Mouse (Mus musculus) heart, embryonic 11.5 days (tissue): Measurements from ENCODE around the gene Fam168b. TPM values are rescaled to one million over a fixed set of nuclear protein-coding genes. Genes with fewer than 3 reads are reported as not detected.

Experiments
- ATAC-seq: fragments of 200-750 bp; cut with Nextera tagmentation; replicated peaks from 2 replicates; pipeline ENCODE4 v1.8.0; 2017; ENCODE audit warnings: moderate library complexity; ENCODE audit not compliant: insufficient number of reproducible peaks, low FRiP score, low TSS enrichment
- H3K27ac ChIP-seq: fragments of 300-500 bp; sonication (generic); 2 replicates; pipeline ENCODE4 v1.5.1; 2014; ENCODE audit warnings: mild to moderate bottlenecking, low read depth, low read length
- H3K27me3 ChIP-seq: fragments of 300-500 bp; sonication (generic); 2 replicates; pipeline ENCODE4 v1.6.1; 2014; ENCODE audit warnings: mild to moderate bottlenecking, low read length, mixed read lengths; ENCODE audit not compliant: control insufficient read depth, insufficient read depth
- H3K36me3 ChIP-seq: fragments of 300-500 bp; sonication (generic); 2 replicates; pipeline ENCODE4 v1.6.1; 2014; ENCODE audit warnings: mild to moderate bottlenecking, low read length, moderate library complexity, mixed read lengths; ENCODE audit not compliant: control insufficient read depth, insufficient read depth
- H3K4me1 ChIP-seq: fragments of 300-500 bp; sonication (generic); 2 replicates; pipeline ENCODE4 v1.6.1; 2014; ENCODE audit warnings: low read length; ENCODE audit not compliant: control insufficient read depth, insufficient read depth
- H3K4me2 ChIP-seq: fragments of 300-500 bp; sonication (generic); 2 replicates; pipeline ENCODE4 v1.6.1; 2014; ENCODE audit warnings: mild to moderate bottlenecking, moderate library complexity
- H3K4me3 ChIP-seq: fragments of 300-500 bp; sonication (generic); 2 replicates; pipeline ENCODE4 v1.5.1; 2014; ENCODE audit warnings: low read depth, low read length
- H3K9ac ChIP-seq: fragments of 300-500 bp; sonication (generic); 2 replicates; pipeline ENCODE4 v1.6.1; 2014; ENCODE audit warnings: mild to moderate bottlenecking, low read depth, low read length, moderate library complexity
- H3K9me3 ChIP-seq: fragments of 300-500 bp; sonication (generic); replicated peaks from 2 replicates; pipeline ENCODE4 v1.6.1; 2016; ENCODE audit warnings: low read length; ENCODE audit not compliant: control insufficient read depth
- WGBS: fragments of 180-500 bp; shearing (Covaris S2); extraction: QIAGEN DNeasy Blood & Tissue Kit; methylation state at CpG from one replicate; pipeline ENCODE4 v1.1.7; 2014; ENCODE audit not compliant: insufficient replicate concordance; 5-methylcytosine and 5-hydroxymethylcytosine counted together
- polyA plus RNA-seq: library from polyadenylated mRNA; unstranded; fragments of >200 nt; fragmentation: Nextera tagmentation; extraction: Ambion mirVana; gene quantifications from 2 replicates; pipeline ENCODE4 v1.2.1, GENCODE M21; 2014

The Fam168b gene
- polyA plus RNA-seq, 1 experiment from 2014 or later, result 33.0 TPM

GRCm38 (mm10) chr1:34801616-34802289, 41.1 kb downstream of the Fam168b start:
- ATAC-seq, result peak; percentile 74
- 0% methylated on average over 38 of the region's 47 CpGs for WGBS
- H3K27ac ChIP-seq, result 0 out of 2 replicates have a peak overlapping the region, but pooled peaks have one; percentile 35
- H3K9ac ChIP-seq, result peak overlapping the region; percentile 75
- H3K4me3 ChIP-seq, result peak overlapping the region; percentile 74
- peaks cover 17% of the 10 kb centered on the region for H3K4me1 ChIP-seq
- H3K4me2 ChIP-seq, result peak overlapping the region; percentile 94
- H3K36me3 ChIP-seq, result no peaks in the 10 kb centered on the region
- no peaks in the 10 kb centered on the region for H3K9me3 ChIP-seq
- H3K27me3 ChIP-seq, result peaks cover 5% of the 10 kb centered on the region

GRCm38 (mm10) chr1:34799140-34799539, 43.7 kb downstream of the Fam168b start:
- ATAC-seq, result no peak
- WGBS, result 68% methylated on average over 2 of the region's 2 CpGs
- H3K4me2 ChIP-seq, result no peak overlapping the region

GRCm38 (mm10) chr1:34793304-34794300, 49.3 kb downstream of the Fam168b start:
- ATAC-seq, result no peak; the same call in 1 of the 2 replicates
- Histone ChIP-seq H3K27ac (no peak overlapping the region), H3K27me3 (no peaks in the 10 kb centered on the region), H3K4me2 (no peak overlapping the region), H3K4me3 (no peak overlapping the region), H3K9ac (no peak overlapping the region), H3K9me3 (no peaks in the 10 kb centered on the region), H3K4me1 (no peaks in the 10 kb centered on the region), H3K36me3 (no peaks in the 10 kb centered on the region)
- whole genome bisulfite sequencing, result 70% methylated on average over 19 of the region's 19 CpGs

More at GRCm38 (mm10) chr1:34799140-34799539, 43.7 kb downstream of the Fam168b start:
- Histone ChIP-seq H3K4me1 (peaks cover 11% of the 10 kb centered on the region), H3K27me3 (no peaks in the 10 kb centered on the region), H3K36me3 (no peaks in the 10 kb centered on the region), H3K27ac (no peak overlapping the region), H3K9ac (no peak overlapping the region), H3K9me3 (no peaks in the 10 kb centered on the region), H3K4me3 (no peak overlapping the region)

- Histone ChIP-seq H3K27ac (no peak overlapping the region), H3K9ac (no peak overlapping the region), H3K27me3 (no peaks in the 10 kb centered on the region), H3K36me3 (no peaks in the 10 kb centered on the region), H3K4me1 (0 out of 2 replicates have a peak, but pooled peaks cover 2% of the 10 kb centered on the region), H3K4me2 (no peak overlapping the region), H3K9me3 (no peaks in the 10 kb centered on the region), H3K4me3 (no peak overlapping the region)
- no peak for ATAC-seq
- 34% methylated on average over 6 of the region's 6 CpGs for WGBS
Observed at GRCm38 (mm10) chr1:34783538-34784161, 59.2 kb downstream of the Fam168b start.

GRCm38 (mm10) chr1:34775870-34776269, 67.0 kb downstream of the Fam168b start:
- Histone ChIP-seq H3K4me2 (no peak overlapping the region), H3K9ac (no peak overlapping the region), H3K4me3 (no peak overlapping the region), H3K27me3 (no peaks in the 10 kb centered on the region), H3K36me3 (no peaks in the 10 kb centered on the region), H3K9me3 (0 out of 2 replicates have a peak, but pooled peaks cover 2% of the 10 kb centered on the region), H3K27ac (no peak overlapping the region), H3K4me1 (no peaks in the 10 kb centered on the region)
- 90% methylated on average over 3 of the region's 3 CpGs for WGBS
- ATAC-seq, result no peak

- no peak overlapping the region for H3K4me2 ChIP-seq
- H3K4me3 ChIP-seq, result no peak overlapping the region
- no peak overlapping the region for H3K9ac ChIP-seq
- no peaks in the 10 kb centered on the region for H3K27me3 ChIP-seq
- H3K27ac ChIP-seq, result no peak overlapping the region
- no peak for ATAC-seq
- 58% methylated on average over 6 of the region's 6 CpGs for WGBS
- no peaks in the 10 kb centered on the region for H3K9me3 ChIP-seq
- no peaks in the 10 kb centered on the region for H3K36me3 ChIP-seq
- H3K4me1 ChIP-seq, result no peaks in the 10 kb centered on the region
Observed at GRCm38 (mm10) chr1:34768875-34769274, 74.0 kb downstream of the Fam168b start.

- Histone ChIP-seq H3K36me3 (no peaks in the 10 kb centered on the region), H3K4me2 (no peak overlapping the region), H3K9me3 (no peaks in the 10 kb centered on the region), H3K27me3 (no peaks in the 10 kb centered on the region), H3K4me3 (no peak overlapping the region), H3K9ac (no peak overlapping the region), H3K27ac (no peak overlapping the region), H3K4me1 (no peaks in the 10 kb centered on the region)
- ATAC-seq, result no peak
- whole genome bisulfite sequencing, result 48% methylated on average over 4 of the region's 4 CpGs
Observed at GRCm38 (mm10) chr1:34767851-34768250, 75.0 kb downstream of the Fam168b start.

GRCm38 (mm10) chr1:34766899-34767298, 76.0 kb downstream of the Fam168b start:
- Histone ChIP-seq H3K4me3 (no peak overlapping the region), H3K27me3 (no peaks in the 10 kb centered on the region), H3K9ac (no peak overlapping the region), H3K36me3 (no peaks in the 10 kb centered on the region), H3K9me3 (no peaks in the 10 kb centered on the region), H3K4me2 (no peak overlapping the region), H3K27ac (no peak overlapping the region), H3K4me1 (no peaks in the 10 kb centered on the region)
- WGBS, result 55% methylated on average over 1 of the region's 1 CpGs
- ATAC-seq, result no peak
